Mouse (Mus musculus): ENCODE measurements around the gene Il25. TPM values are rescaled to one million over a fixed set of nuclear protein-coding genes. Genes with fewer than 3 reads are reported as not detected.
"Not testable (repeated sequence)": the region's sequence is repeated elsewhere in the genome, so short reads cannot be mapped to it uniquely, and the experiment has no call there.

Gene Il25
- polyA plus RNA-seq, 1 experiment from 2014 or later = not detected

- Histone ChIP-seq H3K36me3 (no peaks in the 10 kb centered on the region), H3K4me3 (no peak overlapping the region), H3K4me2 (no peak overlapping the region), H3K27me3 (replicated peaks) (peaks cover 19% of the 10 kb centered on the region), H3K27ac (no peak overlapping the region), H3K9ac (no peak overlapping the region), H3K4me1 (no peaks in the 10 kb centered on the region), H3K9me3 (replicated peaks) (no peaks in the 10 kb centered on the region)
- ATAC-seq = no peak
- 67% methylated on average over 19 of the region's 19 CpGs for WGBS (ENCODE audit: insufficient replicate concordance)
These were observed 13.6 kb downstream of the Il25 start for GRCm38 (mm10) chr14:54945975-54946704.

DNA sequence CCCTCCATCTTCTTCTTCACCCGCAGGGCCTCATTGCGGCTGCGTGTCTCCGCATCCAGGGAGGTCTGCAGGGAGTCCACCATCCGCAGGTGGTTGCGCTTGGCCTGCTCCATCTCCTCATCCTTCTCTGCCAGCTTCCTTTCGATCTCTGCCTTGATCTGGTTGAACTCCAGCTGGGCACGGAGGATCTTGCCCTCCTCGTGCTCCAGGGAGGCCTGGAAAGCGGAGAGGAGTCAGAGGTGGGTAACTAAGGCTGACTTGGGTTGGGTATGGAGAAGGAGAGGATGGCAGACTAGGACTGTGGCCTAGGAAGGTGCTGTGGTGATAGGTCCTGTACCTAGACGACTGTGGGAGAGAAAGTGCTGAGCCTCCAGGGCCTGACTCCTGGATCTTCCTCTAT lies 14.5 kb downstream of the Il25 start:
- not testable (repeated sequence) for H3K27ac ChIP-seq; ATAC-seq; H3K9me3 ChIP-seq (replicated peaks); H3K4me1 ChIP-seq; H3K4me3 ChIP-seq; H3K9ac ChIP-seq; H3K4me2 ChIP-seq; H3K36me3 ChIP-seq
- WGBS (ENCODE audit: insufficient replicate concordance) = 72% methylated on average over 11 of the region's 11 CpGs
- H3K27me3 ChIP-seq (replicated peaks) = peaks cover 21% of the 10 kb centered on the region

GRCm38 (mm10) chr14:54948781-54949180 lies 16.3 kb downstream of the Il25 start:
- no peak overlapping the region for H3K9ac ChIP-seq
- no peak for ATAC-seq
- 54% methylated on average over 9 of the region's 9 CpGs for WGBS (ENCODE audit: insufficient replicate concordance)
- no peaks in the 10 kb centered on the region for H3K4me1 ChIP-seq
- H3K4me2 ChIP-seq = no peak overlapping the region
- no peaks in the 10 kb centered on the region for H3K9me3 ChIP-seq (replicated peaks)
- H3K27me3 ChIP-seq (replicated peaks) = peaks cover 31% of the 10 kb centered on the region
- no peak overlapping the region for H3K4me3 ChIP-seq
- H3K27ac ChIP-seq = no peak overlapping the region
- H3K36me3 ChIP-seq = no peaks in the 10 kb centered on the region

DNA sequence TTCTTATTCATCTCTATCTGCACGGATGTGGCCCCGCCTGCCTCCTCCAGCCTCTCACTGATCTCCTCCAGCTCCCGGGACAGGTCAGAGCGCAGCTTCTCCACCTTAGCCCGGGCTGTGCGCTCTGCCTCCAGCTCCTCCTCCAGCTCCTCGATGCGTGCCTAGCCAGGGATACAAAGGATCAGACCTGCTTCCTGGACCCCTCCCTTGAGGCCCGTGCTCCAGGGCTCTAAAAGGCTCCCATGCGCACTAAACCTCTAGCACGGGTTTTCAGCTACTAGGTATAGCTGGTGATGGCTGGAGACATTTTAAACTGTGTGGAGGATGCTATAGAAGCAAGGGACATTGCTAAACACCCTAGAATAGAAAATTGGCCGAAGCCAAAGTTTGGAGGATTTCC lies 18.0 kb downstream of the Il25 start:
- H3K9me3 ChIP-seq (replicated peaks) = no peaks in the 10 kb centered on the region
- no peaks in the 10 kb centered on the region for H3K36me3 ChIP-seq
- H3K9ac ChIP-seq = no peak overlapping the region
- no peaks in the 10 kb centered on the region for H3K4me1 ChIP-seq
- 37% methylated on average over 12 of the region's 12 CpGs for WGBS (ENCODE audit: insufficient replicate concordance)
- H3K4me2 ChIP-seq = no peak overlapping the region
- no peak overlapping the region for H3K4me3 ChIP-seq
- H3K27me3 ChIP-seq (replicated peaks) = peaks cover 31% of the 10 kb centered on the region
- ATAC-seq = no peak
- H3K27ac ChIP-seq = no peak overlapping the region

DNA sequence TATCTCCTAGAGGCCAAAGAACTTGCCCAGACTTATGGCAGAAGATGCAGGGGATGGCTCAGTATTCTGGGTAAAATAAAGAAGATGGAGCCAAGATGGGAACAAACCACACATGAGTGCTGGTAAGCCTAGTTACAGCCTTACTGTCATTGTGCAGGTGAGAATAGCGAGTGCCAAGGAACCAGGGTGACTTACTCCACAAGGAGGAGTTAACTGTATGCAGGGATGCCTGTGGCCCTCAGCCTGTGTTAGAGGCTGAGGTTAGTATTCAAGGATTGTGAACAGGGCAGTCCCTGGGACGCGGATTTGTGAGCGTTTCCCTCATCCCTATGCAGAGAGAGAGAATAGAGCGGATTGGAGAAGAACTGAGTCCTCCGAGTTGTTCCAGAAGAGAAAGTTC lies 19.1 kb downstream of the Il25 start:
- ATAC-seq = no peak
- H3K9ac ChIP-seq = no peak overlapping the region
- peaks cover 31% of the 10 kb centered on the region for H3K27me3 ChIP-seq (replicated peaks)
- no peaks in the 10 kb centered on the region for H3K36me3 ChIP-seq
- no peak overlapping the region for H3K4me3 ChIP-seq
- H3K27ac ChIP-seq = no peak overlapping the region
- no peaks in the 10 kb centered on the region for H3K9me3 ChIP-seq (replicated peaks)
- 81% methylated on average over 6 of the region's 6 CpGs for WGBS (ENCODE audit: insufficient replicate concordance)
- no peaks in the 10 kb centered on the region for H3K4me1 ChIP-seq
- no peak overlapping the region for H3K4me2 ChIP-seq

DNA sequence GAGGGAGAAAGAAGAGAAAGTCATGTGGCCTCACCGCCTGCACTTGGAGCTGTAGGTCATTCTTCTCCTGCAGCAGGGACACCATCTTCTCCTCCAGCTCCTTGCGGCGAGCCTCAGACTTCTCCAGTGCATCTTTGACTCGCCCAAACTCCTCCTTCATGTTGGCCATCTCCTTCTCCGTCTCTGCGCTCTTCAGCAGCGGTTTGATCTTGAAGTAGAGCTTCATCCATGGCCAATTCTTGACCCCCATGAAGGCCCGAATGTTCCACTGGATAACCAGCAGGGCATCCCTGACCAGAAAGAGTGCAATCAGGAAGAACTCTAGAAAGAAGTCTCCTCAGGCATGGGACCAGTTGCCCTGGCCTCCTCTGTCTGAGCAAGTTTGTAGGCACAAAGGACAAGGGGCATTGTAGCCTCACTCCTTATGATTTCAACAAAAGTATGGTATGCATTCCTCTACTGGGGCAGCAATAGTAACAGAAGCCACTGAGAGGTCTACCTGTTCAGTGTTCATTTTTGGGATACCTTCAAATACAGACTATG lies 21.2 kb downstream of the Il25 start:
- no peaks in the 10 kb centered on the region for H3K36me3 ChIP-seq
- no peak overlapping the region for H3K27ac ChIP-seq
- WGBS (ENCODE audit: insufficient replicate concordance) = 70% methylated on average over 8 of the region's 8 CpGs

DNA sequence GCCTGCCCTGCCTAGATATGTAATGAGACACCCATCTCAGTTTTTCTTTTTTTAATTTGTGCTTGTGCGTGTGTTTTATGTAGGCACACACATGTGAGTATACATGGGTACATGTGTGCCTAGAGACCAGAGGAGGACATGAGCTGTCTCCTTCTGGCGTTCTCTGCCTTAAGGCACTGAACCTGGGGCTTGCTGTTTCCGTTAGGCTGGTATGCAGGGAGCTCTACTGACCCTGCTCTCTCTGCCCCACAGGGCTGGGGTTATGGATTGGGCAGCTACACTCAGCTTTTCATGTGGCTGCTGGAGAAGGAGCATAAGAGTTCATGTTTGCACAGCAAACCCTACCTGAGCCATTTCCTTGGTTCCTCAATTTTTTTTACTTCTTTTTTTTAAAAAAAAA lies 22.0 kb downstream of the Il25 start:
- WGBS (ENCODE audit: insufficient replicate concordance) = 56% methylated on average over 3 of the region's 3 CpGs
- Histone ChIP-seq H3K27me3 (replicated peaks) (peaks cover 27% of the 10 kb centered on the region), H3K4me1 (no peaks in the 10 kb centered on the region), H3K9me3 (replicated peaks) (no peaks in the 10 kb centered on the region), H3K27ac (no peak overlapping the region), H3K36me3 (no peaks in the 10 kb centered on the region), H3K9ac (no peak overlapping the region), H3K4me2 (no peak overlapping the region), H3K4me3 (no peak overlapping the region)
- no peak for ATAC-seq

More for the DNA sequence above, 21.2 kb downstream of the Il25 start:
- H3K9ac ChIP-seq = no peak overlapping the region
- no peak for ATAC-seq
- no peaks in the 10 kb centered on the region for H3K4me1 ChIP-seq
- H3K27me3 ChIP-seq (replicated peaks) = peaks cover 27% of the 10 kb centered on the region
- no peak overlapping the region for H3K4me2 ChIP-seq
- no peaks in the 10 kb centered on the region for H3K9me3 ChIP-seq (replicated peaks)
- H3K4me3 ChIP-seq = no peak overlapping the region

DNA sequence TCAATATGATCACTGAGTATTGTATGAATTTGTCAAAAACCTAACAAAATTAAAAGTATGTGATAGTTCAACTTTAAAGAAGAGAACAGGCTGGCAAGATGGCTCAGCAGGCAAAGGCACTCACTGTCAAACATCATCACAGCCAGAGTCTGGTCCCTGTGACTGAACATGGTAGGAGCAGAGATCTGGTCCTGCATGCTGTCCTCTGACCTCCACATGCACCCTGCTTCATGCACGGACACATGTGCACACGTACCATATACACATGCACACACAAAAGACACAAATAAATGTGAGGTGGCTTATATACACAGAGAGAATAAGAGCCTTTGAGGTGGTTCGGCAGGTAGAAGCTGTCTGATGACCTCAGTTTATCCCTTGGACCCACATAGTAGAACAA lies 23.0 kb downstream of the Il25 start:
- Histone ChIP-seq H3K27ac (no peak overlapping the region), H3K9me3 (replicated peaks) (no peaks in the 10 kb centered on the region)
- 56% methylated on average over 3 of the region's 3 CpGs for WGBS (ENCODE audit: insufficient replicate concordance)

GRCm38 (mm10) chr14:54956533-54956932 lies 24.0 kb downstream of the Il25 start:
- Histone ChIP-seq H3K4me2 (no peak overlapping the region), H3K9ac (no peak overlapping the region), H3K4me3 (no peak overlapping the region), H3K36me3 (no peaks in the 10 kb centered on the region), H3K27ac (no peak overlapping the region), H3K4me1 (no peaks in the 10 kb centered on the region), H3K27me3 (replicated peaks) (peaks cover 13% of the 10 kb centered on the region), H3K9me3 (replicated peaks) (no peaks in the 10 kb centered on the region)
- no peak for ATAC-seq
- WGBS (ENCODE audit: insufficient replicate concordance) = 61% methylated on average over 9 of the region's 9 CpGs

More for the DNA sequence above, 23.0 kb downstream of the Il25 start:
- Histone ChIP-seq H3K27me3 (replicated peaks) (peaks cover 17% of the 10 kb centered on the region), H3K9ac (no peak overlapping the region), H3K36me3 (no peaks in the 10 kb centered on the region), H3K4me2 (no peak overlapping the region), H3K4me1 (no peaks in the 10 kb centered on the region), H3K4me3 (no peak overlapping the region)
- no peak for ATAC-seq

GRCm38 (mm10) chr14:54958503-54958902 lies 26.0 kb downstream of the Il25 start:
- no peak overlapping the region for H3K4me2 ChIP-seq
- no peak for ATAC-seq
- no peaks in the 10 kb centered on the region for H3K36me3 ChIP-seq
- no peaks in the 10 kb centered on the region for H3K9me3 ChIP-seq (replicated peaks)
- H3K9ac ChIP-seq = no peak overlapping the region
- H3K27me3 ChIP-seq (replicated peaks) = no peaks in the 10 kb centered on the region; the same call in none of the 2 replicates
- no peak overlapping the region for H3K27ac ChIP-seq
- 51% methylated on average over 4 of the region's 4 CpGs for WGBS (ENCODE audit: insufficient replicate concordance)
- H3K4me3 ChIP-seq = no peak overlapping the region
- H3K4me1 ChIP-seq = no peaks in the 10 kb centered on the region

- Histone ChIP-seq H3K9ac (no peak overlapping the region), H3K27ac (no peak overlapping the region), H3K4me2 (no peak overlapping the region), H3K4me3 (no peak overlapping the region), H3K9me3 (replicated peaks) (no peaks in the 10 kb centered on the region), H3K4me1 (no peaks in the 10 kb centered on the region), H3K27me3 (replicated peaks) (no peaks in the 10 kb centered on the region; the same call in none of the 2 replicates), H3K36me3 (no peaks in the 10 kb centered on the region)
- 57% methylated on average over 3 of the region's 3 CpGs for WGBS (ENCODE audit: insufficient replicate concordance)
- ATAC-seq = no peak
These were observed 26.7 kb downstream of the Il25 start for GRCm38 (mm10) chr14:54959197-54959596.

DNA sequence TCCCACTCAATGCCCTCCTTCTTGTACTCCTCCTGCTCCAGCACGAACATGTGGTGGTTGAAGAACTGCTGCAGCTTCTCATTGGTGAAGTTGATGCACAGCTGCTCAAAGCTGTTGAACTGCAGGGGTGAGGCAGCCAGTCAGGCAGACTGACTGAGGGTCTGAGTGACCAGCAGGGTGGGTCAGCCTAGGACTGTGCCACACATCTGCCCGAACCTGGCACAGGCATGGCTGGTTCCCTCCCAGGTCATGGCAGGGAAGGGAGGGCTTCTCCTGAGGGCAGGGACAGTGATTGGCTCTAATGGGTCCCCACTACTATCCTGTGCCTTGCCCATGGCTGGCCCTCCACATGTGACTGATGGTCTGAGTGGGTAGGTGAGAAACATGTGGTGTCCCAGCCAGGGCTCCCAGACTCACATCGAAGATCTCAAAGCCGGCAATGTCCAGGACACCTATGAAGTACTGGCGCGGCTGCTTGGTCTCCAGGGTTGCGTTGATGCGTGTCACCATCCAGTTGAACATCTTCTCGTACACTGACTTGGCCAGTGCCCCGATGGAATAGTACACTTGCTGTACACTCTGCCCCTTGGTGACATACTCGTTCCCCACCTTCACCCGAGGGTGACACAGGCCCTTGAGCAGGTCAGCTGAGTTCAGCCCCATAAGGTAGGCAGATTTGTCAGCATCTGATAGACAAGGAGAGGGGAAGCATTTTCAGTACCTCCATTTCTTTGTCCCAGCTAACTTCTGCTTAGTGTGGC lies 27.5 kb downstream of the Il25 start:
- not testable (repeated sequence) for H3K27ac ChIP-seq; H3K9ac ChIP-seq; H3K27me3 ChIP-seq (replicated peaks); ATAC-seq; H3K36me3 ChIP-seq; H3K4me3 ChIP-seq; H3K9me3 ChIP-seq (replicated peaks); H3K4me2 ChIP-seq; H3K4me1 ChIP-seq
- 68% methylated on average over 12 of the region's 12 CpGs for WGBS (ENCODE audit: insufficient replicate concordance)

All from liver, embryonic 12.5 days (tissue).